Mouse (Mus musculus) testis, adult 2 months (tissue): Measurements from ENCODE around the gene Slc1a3.

Experiments
- CTCF ChIP-seq: fragments of 200-500 bp; IDR thresholded peaks from 2 replicates; pipeline ENCODE4 v1.5.1; 2012; ENCODE audit warnings: low read depth, mild to moderate bottlenecking, inconsistent platforms, low read length, moderate library complexity; ENCODE audit not compliant: control insufficient read depth, insufficient read depth, insufficient replicate concordance
- POLR2A ChIP-seq: fragments of 200-500 bp; IDR thresholded peaks from 2 replicates; pipeline ENCODE4 v1.6.1; 2012; ENCODE audit warnings: low read depth, mild to moderate bottlenecking, inconsistent platforms, low read length, moderate library complexity; ENCODE audit not compliant: control insufficient read depth

DNA sequence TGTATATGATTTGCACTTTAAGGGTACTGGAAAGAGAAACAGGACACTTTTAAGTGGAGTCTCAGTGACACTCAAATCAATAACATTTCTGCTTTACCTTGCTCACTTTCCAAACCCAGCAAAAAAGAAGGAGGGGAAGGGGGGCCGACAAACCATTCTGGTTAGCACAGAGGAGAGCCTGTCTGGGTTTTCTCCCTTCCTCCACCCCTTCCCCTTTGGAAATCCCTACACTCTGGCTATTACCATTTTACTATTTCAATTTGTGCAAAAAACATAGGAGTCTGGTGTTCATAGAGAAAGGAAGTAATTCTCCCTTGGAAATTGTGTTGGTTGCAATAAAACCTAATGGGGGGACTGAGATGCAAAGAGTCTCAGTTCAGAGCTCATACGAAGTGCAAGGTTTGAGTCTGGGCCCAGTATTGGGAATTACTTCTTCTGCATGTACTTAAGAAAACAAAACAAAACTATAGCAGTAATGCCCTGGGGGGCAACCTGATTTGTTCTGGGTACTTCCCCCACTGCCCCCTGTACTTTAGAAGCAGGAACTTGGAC lies 1.9 kb upstream of the Slc1a3 start:
- no peak for TF ChIP-seq CTCF
- TF ChIP-seq POLR2A = no peak
